Mouse (Mus musculus): ENCODE results near the gene Vamp8.

Gene Vamp8

DNA sequence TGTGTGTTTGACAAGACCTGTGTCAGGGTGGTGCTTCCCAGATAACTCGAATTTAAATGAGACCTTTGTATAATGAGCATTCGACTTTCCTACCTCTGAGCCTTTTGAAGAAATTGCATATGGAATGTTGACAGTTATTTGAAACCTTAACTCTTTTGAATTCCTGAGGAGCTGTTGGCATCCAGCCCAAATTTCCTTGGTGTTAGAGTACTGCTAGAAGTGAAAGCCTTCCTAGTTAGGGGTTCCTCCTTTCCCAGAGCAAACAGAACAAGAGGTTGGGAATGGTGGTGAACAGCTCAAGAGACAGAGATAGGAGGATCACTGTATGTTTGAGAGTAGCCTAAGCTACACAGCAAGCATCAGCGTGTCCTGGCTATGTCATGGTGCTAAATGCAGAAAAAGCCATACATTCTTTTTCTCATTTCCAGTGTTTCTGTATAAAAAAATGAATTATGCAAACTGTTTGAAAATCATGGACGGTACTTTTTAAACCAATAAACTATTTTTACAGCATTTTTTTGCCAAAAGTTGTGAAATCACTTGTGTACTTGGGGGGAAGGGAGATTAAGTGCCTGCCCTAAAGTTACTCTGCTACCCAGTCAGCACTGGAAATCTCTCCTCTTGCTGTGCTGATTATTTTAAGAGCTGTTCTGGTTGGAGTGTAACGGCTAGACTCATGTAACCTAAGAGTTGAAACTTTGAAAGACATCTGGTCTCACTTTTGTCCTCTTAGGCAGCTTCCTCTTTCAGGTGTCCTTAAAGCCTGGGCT lies 37.7 kb downstream of the Vamp8 start:
- no peak for DNase-seq (ENCODE audit: low read depth)

DNA sequence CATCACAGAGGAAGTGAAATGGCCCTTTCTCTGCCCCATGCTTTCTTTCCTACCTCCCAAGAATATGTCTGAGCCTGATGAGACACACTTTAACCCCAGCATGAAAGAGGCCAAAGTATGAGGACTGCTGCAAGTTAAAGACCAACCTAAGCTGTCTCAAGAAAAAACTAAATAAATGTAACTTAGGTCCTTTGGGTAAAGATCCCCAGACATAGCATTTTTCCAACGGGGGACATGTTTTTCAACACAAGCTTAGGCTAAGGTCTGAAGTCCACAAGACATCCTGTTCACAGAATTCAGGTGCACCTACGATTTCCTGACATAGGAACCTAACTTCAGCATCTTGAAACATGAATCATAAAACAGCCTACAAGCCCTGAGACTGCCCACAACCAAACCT lies 40.3 kb downstream of the Vamp8 start:
- no peak for DNase-seq (ENCODE audit: low read depth)

DNA sequence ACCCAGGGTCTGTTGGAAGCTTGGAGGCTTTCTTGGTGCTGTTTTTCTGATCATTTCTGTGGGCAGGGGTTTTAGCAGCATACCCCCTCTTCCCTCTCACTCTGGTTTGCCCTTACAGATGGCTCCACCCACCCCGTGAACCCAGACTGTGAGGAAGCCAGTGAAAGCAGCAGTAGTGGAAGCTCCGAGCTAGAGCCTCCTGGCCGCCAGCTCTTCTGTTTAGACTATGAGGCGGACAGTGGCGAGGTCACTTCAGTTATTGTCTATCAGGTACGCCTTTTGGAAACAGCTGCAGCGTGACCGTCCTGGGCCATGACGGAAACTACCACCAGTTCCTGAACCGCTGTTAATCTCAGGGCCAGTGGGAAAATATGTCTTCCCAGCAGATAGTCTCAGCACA lies 42.1 kb downstream of the Vamp8 start:
- no peak for DNase-seq (ENCODE audit: low read depth)

DNA sequence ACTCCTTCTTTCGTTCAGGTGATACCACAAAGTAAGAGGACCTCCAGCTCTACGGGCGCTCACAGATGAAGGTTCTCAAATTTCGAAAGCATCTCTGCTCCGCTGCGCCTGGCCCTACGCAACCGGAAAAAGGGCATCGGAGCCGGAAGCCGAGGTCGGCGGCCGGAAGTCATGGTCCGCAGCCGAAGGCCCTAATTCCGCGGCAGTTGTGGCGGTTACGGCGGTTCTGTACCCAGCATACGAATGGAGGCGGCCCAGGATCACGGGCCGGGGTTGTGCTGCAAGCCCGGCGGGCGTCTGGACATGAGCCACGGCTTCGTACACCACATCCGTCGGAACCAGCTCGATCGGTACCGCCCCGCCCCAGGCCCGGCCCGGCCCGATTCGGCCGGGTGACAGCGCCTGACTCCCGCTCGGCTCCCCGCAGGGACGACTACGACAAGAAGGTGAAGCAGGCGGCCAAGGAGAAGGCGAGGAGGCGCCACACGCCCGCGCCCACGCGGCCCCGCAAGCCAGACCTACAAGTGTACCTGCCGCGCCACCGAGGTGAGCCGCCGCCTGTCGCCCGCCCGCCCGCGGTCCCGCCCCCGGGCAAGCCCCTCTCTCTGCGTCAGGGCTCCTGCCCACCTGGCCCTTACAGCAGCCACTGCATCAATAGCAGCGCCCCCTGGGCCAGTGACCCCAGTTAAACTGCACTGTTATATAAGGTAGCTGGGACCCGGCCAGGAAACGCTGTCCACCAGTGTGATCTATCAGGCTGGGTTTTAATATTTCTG lies 43.1 kb downstream of the Vamp8 start, which contains the start of gene 0610030E20Rik:
Gene 0610030E20Rik (plus strand): TSS at position 152 of the 776 bp plus-strand sequence.
- DNase-seq (ENCODE audit: low read depth) = no peak

DNA sequence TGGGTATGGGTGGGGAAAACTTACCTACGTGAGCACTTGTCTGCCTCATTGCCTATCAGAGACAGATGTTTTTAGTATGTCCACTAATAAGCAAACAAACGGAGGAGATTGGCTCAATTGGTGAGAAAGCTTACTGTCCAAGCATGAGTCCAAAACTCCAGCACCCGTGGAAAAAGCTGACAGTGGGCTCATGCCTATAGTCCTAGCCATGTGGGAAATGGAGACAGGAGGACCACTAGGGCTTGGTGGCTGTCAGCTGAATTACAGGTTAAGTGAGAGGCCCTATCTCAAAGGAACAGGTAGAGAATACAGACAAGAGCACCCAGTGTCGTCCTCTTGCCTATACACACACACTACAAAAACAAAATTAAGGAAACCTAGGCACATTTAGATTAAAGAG lies 44.2 kb downstream of the Vamp8 start:
- DNase-seq (ENCODE audit: low read depth) = no peak

DNA sequence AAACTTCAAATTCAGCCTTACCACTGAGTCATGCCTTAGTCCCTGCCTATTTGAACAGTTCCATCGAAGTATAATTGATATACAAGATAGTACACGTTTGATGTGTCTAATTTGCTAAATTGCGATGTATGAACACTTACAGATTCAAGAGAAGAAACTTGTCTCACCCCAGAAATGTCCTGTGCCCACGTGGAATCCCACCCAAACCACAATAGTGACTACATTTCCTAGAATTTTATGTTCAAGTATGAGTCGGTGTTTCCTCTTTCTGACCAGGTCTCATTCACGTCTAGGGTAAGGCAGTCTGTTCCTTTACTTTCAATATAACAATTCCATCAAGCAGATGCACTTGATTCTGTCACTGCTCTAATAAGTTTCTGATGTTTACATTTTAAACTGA lies 44.9 kb downstream of the Vamp8 start:
- no peak for DNase-seq (ENCODE audit: low read depth)

DNA sequence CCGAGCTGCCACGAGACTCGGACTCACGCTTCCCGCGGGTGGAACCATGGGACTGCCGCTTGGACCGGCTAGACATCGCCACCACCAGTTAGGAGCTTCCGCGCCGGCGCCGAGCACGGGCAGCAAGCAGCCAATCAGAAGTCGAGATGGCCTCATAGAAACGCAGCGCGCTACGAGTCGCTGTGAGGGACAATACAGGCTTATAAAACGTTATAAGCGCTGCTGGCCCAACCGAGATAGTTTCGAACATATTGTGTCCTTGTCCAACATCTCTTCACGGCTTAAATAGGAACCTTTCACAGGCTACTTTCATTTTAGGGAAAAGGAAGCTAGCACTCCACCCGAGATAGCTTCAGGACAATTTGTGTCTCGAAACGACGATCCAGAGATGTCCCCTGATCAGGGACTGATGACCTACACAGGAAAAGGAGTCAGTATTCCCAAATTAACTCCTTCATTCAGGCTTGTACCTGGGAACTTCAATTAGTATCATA lies 45.4 kb downstream of the Vamp8 start, which contains the start of gene Usp39:
Gene Usp39 (minus strand): TSS at position 111 of the 494 bp plus-strand sequence.
- DNase-seq (ENCODE audit: low read depth) = peak; percentile 89

DNA sequence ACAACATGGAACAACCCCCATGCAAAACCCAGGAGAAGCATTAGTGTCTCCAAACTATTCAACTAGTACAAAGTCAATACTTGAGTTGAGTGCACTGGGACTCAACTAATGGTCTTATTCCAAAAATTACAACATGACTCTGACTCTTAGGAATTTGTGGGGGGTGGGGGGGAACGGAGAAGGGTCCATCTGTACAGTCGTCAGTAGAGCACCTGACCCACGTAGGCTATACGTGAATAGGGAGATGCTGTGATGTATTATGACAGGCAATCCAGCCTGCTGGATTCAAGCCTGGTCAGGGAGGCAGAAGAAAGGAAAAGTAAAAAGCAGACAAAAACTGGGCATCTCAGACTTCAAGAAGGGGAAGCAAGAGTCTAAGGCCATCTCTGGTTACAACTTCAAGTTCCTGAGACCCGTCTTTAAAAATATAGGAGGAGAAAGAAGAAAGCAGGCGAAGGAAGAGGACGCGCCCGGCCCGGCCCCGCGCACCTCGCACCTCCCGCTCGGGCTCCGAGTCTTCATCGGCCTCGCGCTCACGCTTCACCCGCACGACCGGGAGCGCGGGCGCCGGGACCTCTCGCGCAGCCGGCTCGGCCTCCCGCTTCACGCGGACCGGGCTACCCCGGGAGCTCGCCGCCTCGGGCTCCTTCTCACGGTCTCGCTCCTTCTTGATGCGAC lies 46.0 kb downstream of the Vamp8 start:
- no peak for DNase-seq (ENCODE audit: low read depth)

DNA sequence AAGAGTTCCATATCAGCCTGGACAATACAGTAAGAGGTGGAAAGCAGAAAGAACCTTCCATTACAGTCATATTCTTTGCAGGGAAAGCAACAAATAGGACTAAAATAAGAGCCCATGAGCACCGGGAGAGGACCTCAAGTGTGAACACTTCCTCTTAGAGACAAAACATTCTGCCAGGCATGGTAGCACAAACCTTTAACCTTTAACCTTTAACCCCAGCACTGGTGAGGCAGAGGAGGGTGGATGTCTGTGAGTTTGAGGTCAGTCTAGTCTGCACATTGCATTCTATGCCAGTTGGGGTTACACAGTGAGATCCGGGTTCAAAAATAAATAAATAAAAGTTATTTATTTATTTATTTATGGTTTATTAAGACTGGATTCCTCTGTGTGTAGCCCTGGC lies 50.0 kb downstream of the Vamp8 start:
- no peak for DNase-seq (ENCODE audit: low read depth)

Data from c-Kit-positive CD71-negative TER-119-negative erythroid progenitor cells, embryonic 14.5 days (primary cell).